Mouse (Mus musculus): ENCODE results near the gene Dock9. TPM values are rescaled to one million over a fixed set of nuclear protein-coding genes. Genes with fewer than 3 reads are reported as not detected.

Gene Dock9
- total and polyA plus RNA-seq, 3 experiments = 9.3 to 12.2 (median 10.3) TPM

- H3K9me3 ChIP-seq (replicated peaks; ENCODE audit: low read length) = no peaks in the 10 kb centered on the region
- DNase-seq (ENCODE audit: extremely low read depth) = peak; percentile 57
- no peak overlapping the region for H3K4me3 ChIP-seq (replicated peaks in 1 of 3; ENCODE audit: low read depth in 2 of 3, low read length in 2 of 3, poor library complexity in 1 of 3)
- no peak overlapping the region for H3K27ac ChIP-seq (ENCODE audit: insufficient read depth, low read depth)
- no peaks in the 10 kb centered on the region for H3K27me3 ChIP-seq (replicated peaks)
- H3K4me1 ChIP-seq (ENCODE audit: control insufficient read depth in 1 of 2, insufficient read depth in 2 of 2) = peaks cover 19 to 43% of the 10 kb centered on the region in 2 experiments
- H3K36me3 ChIP-seq (replicated peaks in 1 of 2; ENCODE audit: control insufficient read depth in 1 of 2, insufficient read depth in 1 of 2, low read length in 1 of 2) = peaks cover 0 to 1% of the 10 kb centered on the region in 2 experiments
- H3K9ac ChIP-seq (ENCODE audit: insufficient read depth, low read depth) = no peak overlapping the region
- H3K4me2 ChIP-seq (ENCODE audit: insufficient read depth, low read depth, poor library complexity, severe bottlenecking) = no peak overlapping the region
- no peaks in the 10 kb centered on the region for H3K79me2 ChIP-seq (replicated peaks; ENCODE audit: control insufficient read depth, extremely low read depth, insufficient read depth, poor library complexity, severe bottlenecking)
- in situ Hi-C loops (cut with MboI; ENCODE audit: low pct_ligation_motif_present, low pct_unique_long_range_greater_than_20kb, low sequenced_read_pairs) = no loop called here
- TF ChIP-seq NELFE (IDR thresholded peaks at IDR 0.05; ENCODE audit: low read depth, low read length) (no peak), SMC3 (IDR thresholded peaks at IDR 0.05; ENCODE audit: low read depth, low read length) (peak; percentile 57), IRF4 (IDR thresholded peaks at IDR 0.05; ENCODE audit: low read depth, low read length) (0 out of 2 replicates have a peak, but pooled peaks have one; percentile 7), RAD21 (IDR thresholded peaks at IDR 0.05; ENCODE audit: low read depth, low read length) (peak; percentile 71), CTCF (conservative IDR thresholded peaks at IDR 0.05 in 1 of 2, IDR thresholded peaks at IDR 0.05 in 1 of 2; ENCODE audit: low read depth in 2 of 2, low read length in 2 of 2) (peak; percentile 61 to 79)
- dilution Hi-C loops (cut with MboI; ENCODE audit: extremely low pct_ligation_motif_present, extremely low pct_unique_long_range_greater_than_20kb, low sequenced_read_pairs) = no loop called here
Measured at GRCm38 (mm10) chr14:121735678-121736077, 62.0 kb downstream of the Dock9 start.

- TF ChIP-seq MAZ (IDR thresholded peaks at IDR 0.05; ENCODE audit: low read depth, low read length) (no peak), GABPA (IDR thresholded peaks at IDR 0.05; ENCODE audit: insufficient replicate concordance, low read depth, low read length) (no peak), POLR2AphosphoS2 (IDR thresholded peaks at IDR 0.05; ENCODE audit: low read depth, low read length) (no peak), MEF2A (IDR thresholded peaks at IDR 0.05; ENCODE audit: borderline replicate concordance, low read depth, low read length) (no peak), JUN (IDR thresholded peaks at IDR 0.05; ENCODE audit: insufficient read depth, low read depth, low read length) (no peak)
- H3K9ac ChIP-seq (ENCODE audit: insufficient read depth, low read depth) = 0 out of 2 replicates have a peak overlapping the region, but pooled peaks have one; percentile 25
- peaks cover 15 to 48% of the 10 kb centered on the region in 2 experiments for H3K4me1 ChIP-seq (ENCODE audit: control insufficient read depth in 1 of 2, insufficient read depth in 2 of 2)
- no peaks in the 10 kb centered on the region for H3K79me2 ChIP-seq (replicated peaks; ENCODE audit: control insufficient read depth, extremely low read depth, insufficient read depth, poor library complexity, severe bottlenecking)
- peaks cover 0 to 1% of the 10 kb centered on the region in 2 experiments for H3K36me3 ChIP-seq (replicated peaks in 1 of 2; ENCODE audit: control insufficient read depth in 1 of 2, insufficient read depth in 1 of 2, low read length in 1 of 2)
- in situ Hi-C loops (cut with MboI; ENCODE audit: low pct_ligation_motif_present, low pct_unique_long_range_greater_than_20kb, low sequenced_read_pairs) (no loop called here), dilution Hi-C loops (cut with MboI; ENCODE audit: extremely low pct_ligation_motif_present, extremely low pct_unique_long_range_greater_than_20kb, low sequenced_read_pairs) (no loop called here)
- no peaks in the 10 kb centered on the region for H3K9me3 ChIP-seq (replicated peaks; ENCODE audit: low read length)
- no peak overlapping the region for H3K4me2 ChIP-seq (ENCODE audit: insufficient read depth, low read depth, poor library complexity, severe bottlenecking)
- no peak overlapping the region for H3K27ac ChIP-seq (ENCODE audit: insufficient read depth, low read depth)
- DNase-seq (ENCODE audit: extremely low read depth) = no peak
- H3K4me3 ChIP-seq (replicated peaks in 1 of 3; ENCODE audit: low read depth in 2 of 3, low read length in 2 of 3, poor library complexity in 1 of 3) = no peak overlapping the region
- H3K27me3 ChIP-seq (replicated peaks) = no peaks in the 10 kb centered on the region
Measured at GRCm38 (mm10) chr14:121734217-121734616, 63.4 kb downstream of the Dock9 start.

- Histone ChIP-seq H3K27me3 (replicated peaks) (no peaks in the 10 kb centered on the region), H3K4me2 (ENCODE audit: insufficient read depth, low read depth, poor library complexity, severe bottlenecking) (peak overlapping the region; percentile 24; the same call in 1 of the 2 replicates), H3K79me2 (replicated peaks; ENCODE audit: control insufficient read depth, extremely low read depth, insufficient read depth, poor library complexity, severe bottlenecking) (no peaks in the 10 kb centered on the region), H3K36me3 (replicated peaks in 1 of 2; ENCODE audit: control insufficient read depth in 1 of 2, insufficient read depth in 1 of 2, low read length in 1 of 2) (peaks cover 0 to 1% of the 10 kb centered on the region in 2 experiments), H3K27ac (ENCODE audit: insufficient read depth, low read depth) (no peak overlapping the region), H3K9ac (ENCODE audit: insufficient read depth, low read depth) (no peak overlapping the region), H3K9me3 (replicated peaks; ENCODE audit: low read length) (no peaks in the 10 kb centered on the region), H3K4me1 (ENCODE audit: control insufficient read depth in 1 of 2, insufficient read depth in 2 of 2) (peaks cover 15 to 47% of the 10 kb centered on the region in 2 experiments), H3K4me3 (replicated peaks in 1 of 3; ENCODE audit: low read depth in 2 of 3, low read length in 2 of 3, poor library complexity in 1 of 3) (peak overlapping the region in 2 of 3 experiments; percentile 13 to 34)
- TF ChIP-seq MYC (IDR thresholded peaks at IDR 0.05; ENCODE audit: low read depth, low read length) = 0 out of 2 replicates have a peak, but pooled peaks have one; percentile 39
- peak; percentile 29; the same call in 1 of the 2 replicates for TF ChIP-seq SIN3A (IDR thresholded peaks at IDR 0.05; ENCODE audit: low read length)
- peak; percentile 11; the same call in 1 of the 2 replicates for TF ChIP-seq NRF1 (IDR thresholded peaks at IDR 0.05; ENCODE audit: low read depth, low read length)
- TF ChIP-seq MXI1 (IDR thresholded peaks at IDR 0.05; ENCODE audit: low read depth, low read length) = no peak
- no peak for TF ChIP-seq MAZ (IDR thresholded peaks at IDR 0.05; ENCODE audit: low read depth, low read length)
- peak; percentile 60 for TF ChIP-seq ELF1 (IDR thresholded peaks at IDR 0.05; ENCODE audit: low read depth, low read length)
- peak; percentile 55; the same call in 1 of the 2 replicates for TF ChIP-seq MAX (IDR thresholded peaks at IDR 0.05; ENCODE audit: low read length)
- TF ChIP-seq ETS1 (conservative IDR thresholded peaks at IDR 0.05; ENCODE audit: low read depth, low read length) = no peak
- TF ChIP-seq KAT2A (IDR thresholded peaks at IDR 0.05; ENCODE audit: insufficient replicate concordance, low read length) = no peak
- peak; percentile 96 for TF ChIP-seq BHLHE40 (IDR thresholded peaks at IDR 0.05; ENCODE audit: low read depth, low read length)
- TF ChIP-seq ZNF384 (IDR thresholded peaks at IDR 0.05; ENCODE audit: low read depth, low read length) = no peak
- DNase-seq (ENCODE audit: extremely low read depth) = no peak
- in situ Hi-C loops (cut with MboI; ENCODE audit: low pct_ligation_motif_present, low pct_unique_long_range_greater_than_20kb, low sequenced_read_pairs) (no loop called here), dilution Hi-C loops (cut with MboI; ENCODE audit: extremely low pct_ligation_motif_present, extremely low pct_unique_long_range_greater_than_20kb, low sequenced_read_pairs) (no loop called here)
Measured at GRCm38 (mm10) chr14:121733694-121734093, 63.9 kb downstream of the Dock9 start.

Measured in CH12.LX (cell line).